Mouse (Mus musculus) stomach, embryonic 14.5 days (tissue): Measurements from ENCODE around the gene Sertad3. TPM values are rescaled to one million over a fixed set of nuclear protein-coding genes. Genes with fewer than 3 reads are reported as not detected.

Experiments used
- ATAC-seq: fragments of 200-750 bp; cut with Nextera tagmentation; 2 replicates; pipeline ENCODE4 v1.8.0; 2017; ENCODE audit warnings: low read depth, moderate TSS enrichment; ENCODE audit not compliant: insufficient number of reproducible peaks, insufficient read depth, low FRiP score
- H3K27ac ChIP-seq: fragments of 300-500 bp; sonication (generic); 2 replicates; pipeline ENCODE4 v1.5.1; 2014; ENCODE audit warnings: mild to moderate bottlenecking, low read length, moderate library complexity, mixed read lengths
- H3K27me3 ChIP-seq: fragments of 300-500 bp; sonication (generic); 2 replicates; pipeline ENCODE4 v1.6.1; 2014; ENCODE audit warnings: low read length, control low read depth, mixed read lengths; ENCODE audit not compliant: control insufficient read depth, insufficient read depth
- H3K36me3 ChIP-seq: fragments of 300-500 bp; sonication (generic); 2 replicates; pipeline ENCODE4 v1.6.1; 2014; ENCODE audit warnings: mild to moderate bottlenecking, control low read depth, low read length, moderate library complexity, mixed read lengths; ENCODE audit not compliant: control insufficient read depth, insufficient read depth
- H3K4me1 ChIP-seq: fragments of 300-500 bp; sonication (generic); 2 replicates; pipeline ENCODE4 v1.6.1; 2014; ENCODE audit warnings: low read length, control low read depth, mixed read lengths; ENCODE audit not compliant: control insufficient read depth, insufficient read depth
- H3K4me2 ChIP-seq: fragments of 300-500 bp; sonication (generic); replicated peaks from 2 replicates; pipeline ENCODE4 v1.6.1; 2014; ENCODE audit warnings: low read depth, low read length, control low read depth
- H3K4me3 ChIP-seq: fragments of 300-500 bp; sonication (generic); 2 replicates; pipeline ENCODE4 v1.5.1; 2014; ENCODE audit warnings: low read depth, low read length, control low read depth
- H3K9ac ChIP-seq: fragments of 300-500 bp; sonication (generic); replicated peaks from 2 replicates; pipeline ENCODE4 v1.6.1; 2014; ENCODE audit warnings: low read depth, mild to moderate bottlenecking, control low read depth, low read length, moderate library complexity, mixed read lengths
- H3K9me3 ChIP-seq: fragments of 300-500 bp; sonication (generic); 2 replicates; pipeline ENCODE4 v1.6.1; 2016; ENCODE audit warnings: low read depth, low read length, control low read depth; ENCODE audit not compliant: control insufficient read depth
- WGBS: fragments of 180-500 bp; shearing (Covaris S2); extraction: QIAGEN DNeasy Blood & Tissue Kit; methylation state at CpG from one replicate; pipeline ENCODE4 v1.1.7; 2014; 5-methylcytosine and 5-hydroxymethylcytosine counted together
- polyA plus RNA-seq: library from polyadenylated mRNA; unstranded; fragments of >200 nt; fragmentation: Nextera tagmentation; extraction: Ambion mirVana; gene quantifications from 2 replicates; pipeline ENCODE4 v1.2.1, GENCODE M21; 2014

The Sertad3 gene
- polyA plus RNA-seq, 1 experiment from 2014 or later = 32.9 TPM

GRCm38 (mm10) chr7:27481627-27481969 lies 8.0 kb downstream of the Sertad3 start:
- Histone ChIP-seq H3K36me3 (peaks cover 8% of the 10 kb centered on the region; the same call in 1 of the 2 replicates), H3K27me3 (no peaks in the 10 kb centered on the region), H3K4me1 (no peaks in the 10 kb centered on the region), H3K9me3 (no peaks in the 10 kb centered on the region), H3K9ac (no peak overlapping the region), H3K27ac (peak overlapping the region; percentile 84), H3K4me3 (peak overlapping the region; percentile 23), H3K4me2 (peak overlapping the region; percentile 36)
- WGBS = 3% methylated on average over 6 of the region's 12 CpGs
- peak; percentile 98 for ATAC-seq

- 89% methylated on average over 4 of the region's 4 CpGs for WGBS
- H3K4me2 ChIP-seq = no peak overlapping the region
- no peaks in the 10 kb centered on the region for H3K36me3 ChIP-seq
- H3K4me1 ChIP-seq = peaks cover 5% of the 10 kb centered on the region; the same call in 1 of the 2 replicates
- H3K4me3 ChIP-seq = no peak overlapping the region
- no peak overlapping the region for H3K9ac ChIP-seq
- no peak overlapping the region for H3K27ac ChIP-seq
- H3K27me3 ChIP-seq = no peaks in the 10 kb centered on the region
- no peak for ATAC-seq
- H3K9me3 ChIP-seq = no peaks in the 10 kb centered on the region
These were observed 10.3 kb downstream of the Sertad3 start for GRCm38 (mm10) chr7:27483860-27484259.

GRCm38 (mm10) chr7:27486102-27486769 lies 12.7 kb downstream of the Sertad3 start:
- H3K9me3 ChIP-seq = no peaks in the 10 kb centered on the region
- H3K27me3 ChIP-seq = no peaks in the 10 kb centered on the region
- peak overlapping the region; percentile 77; the same call in 1 of the 2 replicates for H3K27ac ChIP-seq
- peaks cover 5% of the 10 kb centered on the region; the same call in 1 of the 2 replicates for H3K36me3 ChIP-seq
- no peak for ATAC-seq
- WGBS = 5% methylated on average over 13 of the region's 13 CpGs
- peaks cover 14% of the 10 kb centered on the region; the same call in 1 of the 2 replicates for H3K4me1 ChIP-seq
- peak overlapping the region; percentile 72 for H3K4me3 ChIP-seq
- 0 out of 2 replicates have a peak overlapping the region, but pooled peaks have one; percentile 34 for H3K9ac ChIP-seq
- H3K4me2 ChIP-seq = peak overlapping the region; percentile 65

- under 1% methylated on average over 71 of the region's 80 CpGs for WGBS
- no peaks in the 10 kb centered on the region for H3K9me3 ChIP-seq
- H3K4me3 ChIP-seq = peak within 1 kb of the TSS; percentile 72
- no peaks in the 10 kb centered on the region for H3K27me3 ChIP-seq
- H3K9ac ChIP-seq = peak within 1 kb of the TSS; percentile 76
- peaks cover 5% of the 10 kb centered on the region; the same call in 1 of the 2 replicates for H3K36me3 ChIP-seq
- H3K4me2 ChIP-seq = peak within 1 kb of the TSS; percentile 65
- H3K27ac ChIP-seq = peak within 1 kb of the TSS; percentile 98
- peaks cover 18% of the 10 kb centered on the region; the same call in 1 of the 2 replicates for H3K4me1 ChIP-seq
- peak; percentile 93 for ATAC-seq
These were observed 13.5 kb downstream of the Sertad3 start, which contains the start of gene Sertad1 for GRCm38 (mm10) chr7:27486770-27487697. Gene Sertad1, plus strand, starts transcription at chr7:27486910.

- H3K9me3 ChIP-seq = no peaks in the 10 kb centered on the region
- WGBS = under 1% methylated on average over 13 of the region's 13 CpGs
- H3K4me3 ChIP-seq = peak overlapping the region; percentile 72
- H3K4me1 ChIP-seq = peaks cover 18% of the 10 kb centered on the region; the same call in 1 of the 2 replicates
- peak overlapping the region; percentile 76 for H3K9ac ChIP-seq
- peak overlapping the region; percentile 98 for H3K27ac ChIP-seq
- H3K4me2 ChIP-seq = peak overlapping the region; percentile 60
- ATAC-seq = no peak
- no peaks in the 10 kb centered on the region for H3K27me3 ChIP-seq
- peaks cover 5% of the 10 kb centered on the region; the same call in 1 of the 2 replicates for H3K36me3 ChIP-seq
These were observed 14.2 kb downstream of the Sertad3 start for GRCm38 (mm10) chr7:27487740-27488268.

- WGBS = 87% methylated on average over 24 of the region's 25 CpGs
- Histone ChIP-seq H3K9me3 (no peaks in the 10 kb centered on the region), H3K4me3 (no peak overlapping the region), H3K36me3 (peaks cover 5% of the 10 kb centered on the region; the same call in 1 of the 2 replicates), H3K27ac (no peak overlapping the region), H3K4me2 (no peak overlapping the region), H3K27me3 (no peaks in the 10 kb centered on the region), H3K9ac (no peak overlapping the region), H3K4me1 (peaks cover 18% of the 10 kb centered on the region; the same call in 1 of the 2 replicates)
- no peak for ATAC-seq
These were observed 15.8 kb downstream of the Sertad3 start for GRCm38 (mm10) chr7:27489270-27489869.

- peaks cover 5% of the 10 kb centered on the region; the same call in 1 of the 2 replicates for H3K36me3 ChIP-seq
- ATAC-seq = no peak
These were observed 16.6 kb downstream of the Sertad3 start for GRCm38 (mm10) chr7:27490227-27490542.

More at GRCm38 (mm10) chr7:27490227-27490542, 16.6 kb downstream of the Sertad3 start:
- Histone ChIP-seq H3K27me3 (no peaks in the 10 kb centered on the region), H3K27ac (peak overlapping the region; percentile 94), H3K9ac (no peak overlapping the region; the same call in 1 of the 2 replicates), H3K4me1 (peaks cover 18% of the 10 kb centered on the region; the same call in 1 of the 2 replicates), H3K9me3 (no peaks in the 10 kb centered on the region), H3K4me3 (peak overlapping the region; percentile 31), H3K4me2 (peak overlapping the region; percentile 56)
- WGBS = 22% methylated on average over 4 of the region's 4 CpGs
